Mouse (Mus musculus): ENCODE results near the gene Olfr641. TPM values are rescaled to one million over a fixed set of nuclear protein-coding genes. Genes with fewer than 3 reads are reported as not detected.

Gene Olfr641
- polyA plus RNA-seq (2012; rRNA removed) = not detected in 2 replicates

DNA sequence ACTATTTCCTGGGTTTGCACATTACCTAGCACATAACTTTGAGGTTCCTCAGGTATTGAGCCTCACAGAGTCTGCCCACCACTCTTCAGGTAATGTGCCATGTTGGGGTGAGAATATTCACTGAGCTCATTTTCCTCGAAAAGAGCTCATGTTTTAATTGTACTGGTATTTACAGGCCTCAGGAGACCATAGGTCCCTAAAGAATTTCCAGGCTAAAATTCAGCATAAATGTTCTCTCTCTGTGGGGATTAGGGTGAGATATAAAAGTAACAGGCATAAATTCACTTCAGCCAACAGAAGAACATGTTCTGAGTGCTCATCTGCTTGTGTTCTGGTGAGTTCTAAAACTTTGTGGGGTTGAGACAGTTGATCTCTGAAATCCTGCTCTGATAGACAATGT is at the start of gene Olfr641:
TSS of gene Olfr641 (plus strand) at position 301 of the 400 bp plus-strand sequence.

GRCm38 (mm10) chr7:103998446-103998845 is 36.8 kb upstream of the Olfr641 start, which contains the start of gene Olfr638:
TSS of gene Olfr638 (plus strand) at chr7:103998746.

GRCm38 (mm10) chr7:104017203-104017602 is 18.0 kb upstream of the Olfr641 start, which contains the start of gene Olfr639:
TSS of gene Olfr639 (minus strand) at chr7:104017303.

GRCm38 (mm10) chr7:104025473-104025872 is 9.8 kb upstream of the Olfr641 start, which contains the start of gene Olfr640:
TSS of gene Olfr640 (minus strand) at chr7:104025573.

GRCm38 (mm10) chr7:104052566-104052965 is 17.3 kb downstream of the Olfr641 start, which contains the start of gene Olfr642:
TSS of gene Olfr642 (minus strand) at chr7:104052666.

DNA sequence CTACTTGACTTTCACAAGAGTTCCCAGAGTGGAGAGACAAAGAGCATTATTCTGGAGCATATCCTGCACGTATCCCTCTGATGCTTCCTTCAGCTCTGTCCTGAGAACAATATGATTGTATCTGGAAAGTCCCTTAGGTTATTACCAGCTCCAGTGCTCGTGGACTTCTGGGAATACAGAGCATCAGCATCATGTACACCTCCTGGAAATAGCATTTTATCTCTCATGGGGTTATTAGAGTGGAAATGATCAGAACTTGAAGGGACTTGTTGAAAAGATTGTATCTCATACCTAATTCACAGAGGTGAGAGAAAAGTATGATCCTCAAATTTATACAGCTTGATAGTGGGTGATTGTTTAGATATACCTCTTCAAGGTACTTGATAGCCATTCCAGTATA is 26.1 kb downstream of the Olfr641 start, which contains the start of gene 4930516K23Rik:
TSS of gene 4930516K23Rik (minus strand) at position 101 of the 400 bp plus-strand sequence.

DNA sequence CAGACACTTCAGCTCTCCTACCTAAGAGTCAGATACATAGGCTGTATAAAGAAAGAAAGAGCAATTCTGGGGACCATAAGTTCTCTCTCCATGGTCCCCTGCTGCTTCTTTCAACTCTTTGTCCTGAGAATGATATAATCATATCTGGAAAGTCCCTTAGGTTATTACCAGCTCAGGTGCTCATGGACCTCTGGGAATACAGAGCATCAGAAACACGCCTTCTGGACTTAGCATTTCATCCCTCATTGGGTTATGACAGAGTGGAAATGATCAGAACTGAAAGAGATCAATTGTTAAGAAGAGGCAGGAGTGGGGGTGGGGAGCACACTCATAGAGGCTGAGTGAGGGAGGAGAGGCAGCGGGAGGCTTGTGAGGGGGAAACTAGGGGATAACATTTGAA is 36.5 kb downstream of the Olfr641 start, which contains the start of gene Olfr644:
TSS of gene Olfr644 (minus strand) at position 101 of the 400 bp plus-strand sequence.

DNA sequence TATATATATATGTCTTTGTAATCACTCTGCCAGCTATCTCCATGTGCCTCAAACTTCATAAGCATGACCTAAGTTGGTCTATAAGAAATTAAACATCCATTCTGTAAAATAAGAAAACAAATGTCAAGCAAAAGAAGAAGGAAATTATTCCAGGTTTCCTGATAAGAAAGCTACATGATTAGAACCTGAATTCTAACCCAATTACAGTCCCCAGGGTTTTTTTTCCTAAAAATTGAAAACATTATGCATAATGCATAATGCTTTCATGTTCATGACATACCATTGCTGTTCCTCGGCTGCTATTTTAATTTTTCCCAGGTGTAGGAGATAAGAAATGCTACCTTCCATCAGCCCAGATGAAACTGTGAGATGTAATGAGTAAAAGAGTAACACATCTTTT is 50.1 kb downstream of the Olfr641 start, which contains the start of gene Olfr645:
TSS of gene Olfr645 (minus strand) at position 101 of the 400 bp plus-strand sequence.

Other genes starting within 250 kb of the Olfr641 start
- gene Olfr67, start 243.6 kb upstream of the Olfr641 start, polyA plus RNA-seq (2012; rRNA removed) = 0.01 and 0.02 TPM in 2 replicates
- 72,714 and 77,546 TPM in 2 replicates for gene Hbb-bt, start 221.4 kb upstream of the Olfr641 start, polyA plus RNA-seq (2012; rRNA removed)
- 210,584 and 218,066 TPM in 2 replicates for gene Hbb-bs, start 207.3 kb upstream of the Olfr641 start, polyA plus RNA-seq (2012; rRNA removed)
- gene Hbb-bh2, start 194.9 kb upstream of the Olfr641 start, polyA plus RNA-seq (2012; rRNA removed) = 0.17 and 0.27 TPM in 2 replicates
- 208 and 218 TPM in 2 replicates for gene Hbb-bh1, start 192.3 kb upstream of the Olfr641 start, polyA plus RNA-seq (2012; rRNA removed)
- 398 and 559 TPM in 2 replicates for gene Hbb-y, start 182.2 kb upstream of the Olfr641 start, polyA plus RNA-seq (2012; rRNA removed)
- 0.01 and 0.05 TPM in 2 replicates for gene Olfr66, start 149.2 kb upstream of the Olfr641 start, polyA plus RNA-seq (2012; rRNA removed)
- gene Olfr64, start 141.0 kb upstream of the Olfr641 start, polyA plus RNA-seq (2012; rRNA removed) = not detected in 2 replicates
- not detected in 2 replicates for gene Olfr65, start 132.0 kb upstream of the Olfr641 start, polyA plus RNA-seq (2012; rRNA removed)
- 0.45 and 0.77 TPM in 2 replicates for gene Olfr631, start 106.6 kb upstream of the Olfr641 start, polyA plus RNA-seq (2012; rRNA removed)
- gene Olfr632, start 101.1 kb upstream of the Olfr641 start, polyA plus RNA-seq (2012; rRNA removed) = 1.6 and 1.8 TPM in 2 replicates
- gene Olfr633, start 91.0 kb upstream of the Olfr641 start, polyA plus RNA-seq (2012; rRNA removed) = 0.02 and 0.09 TPM in 2 replicates
- gene Olfr635, start 64.3 kb upstream of the Olfr641 start, polyA plus RNA-seq (2012; rRNA removed) = under 0.01 TPM in 2 replicates
- 0.05 TPM in 2 replicates for gene Olfr638, start 36.7 kb upstream of the Olfr641 start, polyA plus RNA-seq (2012; rRNA removed)
- gene Olfr639, start 18.1 kb upstream of the Olfr641 start, polyA plus RNA-seq (2012; rRNA removed) = not detected in 2 replicates
- not detected in 2 replicates for gene Olfr640, start 9.9 kb upstream of the Olfr641 start, polyA plus RNA-seq (2012; rRNA removed)
- not detected in 2 replicates for gene Olfr642, start 17.2 kb downstream of the Olfr641 start, polyA plus RNA-seq (2012; rRNA removed)
- gene 4930516K23Rik, start 26.0 kb downstream of the Olfr641 start, polyA plus RNA-seq (2012; rRNA removed) = not detected in 2 replicates
- gene Olfr644, start 36.4 kb downstream of the Olfr641 start, polyA plus RNA-seq (2012; rRNA removed) = not detected in 2 replicates
- not detected in 2 replicates for gene Olfr645, start 50.0 kb downstream of the Olfr641 start, polyA plus RNA-seq (2012; rRNA removed)
- not detected in 2 replicates for gene Olfr646, start 69.4 kb downstream of the Olfr641 start, polyA plus RNA-seq (2012; rRNA removed)
- gene Ubqln5, start 94.4 kb downstream of the Olfr641 start, polyA plus RNA-seq (2012; rRNA removed) = not detected in 2 replicates
- not detected in 2 replicates for gene Olfr643, start 102.0 kb downstream of the Olfr641 start, polyA plus RNA-seq (2012; rRNA removed)
- gene Ubqln3, start 107.8 kb downstream of the Olfr641 start, polyA plus RNA-seq (2012; rRNA removed) = not detected in 2 replicates
- not detected in 2 replicates for gene Ubqlnl, start 115.1 kb downstream of the Olfr641 start, polyA plus RNA-seq (2012; rRNA removed)
- gene Olfm5, start 129.4 kb downstream of the Olfr641 start, polyA plus RNA-seq (2012; rRNA removed) = 0.01 TPM in 1 of 2 replicates, not detected in the other
- 0.03 and 0.06 TPM in 2 replicates for gene Olfr648, start 147.9 kb downstream of the Olfr641 start, polyA plus RNA-seq (2012; rRNA removed)
- gene Olfr649, start 160.5 kb downstream of the Olfr641 start, polyA plus RNA-seq (2012; rRNA removed) = not detected in 2 replicates
- 0.59 and 0.62 TPM in 2 replicates for gene Trim6, start 183.3 kb downstream of the Olfr641 start, polyA plus RNA-seq (2012; rRNA removed)
- 1.8 and 2.3 TPM in 2 replicates for gene Trim34a, start 209.0 kb downstream of the Olfr641 start, polyA plus RNA-seq (2012; rRNA removed)

Data from liver, embryonic 14 days (tissue).